Mouse (Mus musculus) layer of hippocampus, adult 18-20 months (tissue): Measurements from ENCODE around the gene Ift46. TPM values are rescaled to one million over a fixed set of nuclear protein-coding genes. Genes with fewer than 3 reads are reported as not detected.

Experiments used
- DNase-seq, 2 experiments: peaks; one replicate each; pipeline ENCODE4 v3.0.0; 2022; ENCODE audit warnings: low spot score in 2 of 2
- total RNA-seq, 2 experiments: library from RNA; stranded (reverse); gene quantifications; 2 replicates each; pipeline ENCODE4 v1.2.3; 2021

Gene Ift46
- total RNA-seq, 2 experiments from 2014 or later: 65.2 to 78.9 TPM

DNA sequence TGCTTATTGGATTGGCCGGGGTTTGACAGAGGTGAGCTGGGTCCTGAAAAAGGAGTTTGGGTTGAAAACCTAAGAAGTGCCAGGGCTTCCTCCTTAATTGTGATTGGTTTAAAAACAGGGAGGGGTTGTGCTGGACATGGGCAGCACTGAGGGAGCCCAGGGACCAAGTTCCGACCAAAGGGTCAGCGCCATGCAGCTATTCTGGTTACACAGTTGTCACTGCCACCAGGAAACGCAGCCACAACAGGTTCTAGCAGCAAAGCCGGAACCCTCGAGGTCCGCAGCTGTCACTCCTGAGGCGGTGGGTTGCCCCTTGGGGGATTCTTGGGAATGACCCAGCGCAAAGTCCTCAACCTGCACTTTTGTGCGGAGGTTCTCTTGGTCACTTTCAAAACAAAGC lies 37.0 kb downstream of the Ift46 start:
- DNase-seq: no peak

- DNase-seq: no peak
Observed at GRCm38 (mm10) chr9:44805536-44805935, 37.8 kb downstream of the Ift46 start.

DNA sequence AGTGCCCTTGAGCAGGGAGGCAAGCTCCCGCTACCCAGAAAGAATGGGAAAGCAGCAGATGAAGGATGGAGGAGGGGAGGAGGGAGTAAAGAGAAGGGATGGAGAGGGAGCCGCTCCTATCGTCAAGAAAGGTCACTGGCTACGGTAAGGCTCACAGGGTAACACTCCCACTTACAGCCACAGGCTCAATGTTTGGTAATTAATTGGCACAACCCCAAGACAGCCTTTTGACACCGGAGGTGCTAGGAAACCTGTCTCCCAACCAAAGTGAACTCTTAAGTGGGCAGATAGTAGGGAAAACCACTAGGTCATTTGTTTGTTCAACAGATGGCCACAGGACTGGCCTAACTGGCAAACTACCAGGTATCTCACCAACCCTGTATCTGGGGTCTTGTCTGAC lies 39.4 kb downstream of the Ift46 start:
- no peak for DNase-seq

DNA sequence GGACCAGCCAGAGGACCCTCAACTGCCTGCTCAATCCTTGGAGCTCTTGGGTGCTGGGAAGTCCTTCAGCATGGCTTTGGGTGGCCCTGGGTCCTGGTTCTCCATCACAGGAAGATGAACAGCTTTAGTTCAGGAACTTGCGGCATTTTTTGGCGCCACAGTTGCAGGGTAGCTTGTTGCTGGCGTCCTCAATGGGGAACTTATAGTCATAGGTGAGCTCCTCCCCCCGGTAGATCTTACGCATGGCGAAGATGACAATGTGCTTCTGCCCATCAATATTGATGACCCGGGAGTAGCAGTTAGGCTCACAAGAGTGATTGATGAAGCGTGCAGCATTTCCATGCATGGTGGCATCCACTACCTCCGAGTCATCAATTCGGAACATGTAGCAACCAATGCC lies 40.1 kb downstream of the Ift46 start:
- no peak for DNase-seq

DNA sequence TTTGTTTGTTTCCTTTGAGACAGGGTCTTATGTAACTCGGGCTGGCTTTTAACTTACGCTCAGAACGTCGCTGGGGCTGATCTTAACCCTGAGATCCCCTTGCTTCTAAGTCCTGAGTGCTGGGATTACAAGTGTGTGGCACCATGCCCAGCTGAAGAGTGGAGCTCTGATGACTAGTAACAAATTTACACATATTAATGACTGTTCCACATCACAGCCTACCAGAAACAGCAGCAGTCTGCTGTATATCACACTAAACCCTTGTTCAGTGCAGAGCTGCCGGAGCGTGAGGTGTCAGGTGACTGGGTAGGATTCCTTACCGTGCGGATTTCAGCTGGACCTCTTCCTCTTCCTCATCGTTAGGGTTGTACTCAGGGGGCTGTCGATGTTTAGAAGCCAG lies 42.6 kb downstream of the Ift46 start:
- peak in 1 of 2 experiments; percentile 27 for DNase-seq

DNA sequence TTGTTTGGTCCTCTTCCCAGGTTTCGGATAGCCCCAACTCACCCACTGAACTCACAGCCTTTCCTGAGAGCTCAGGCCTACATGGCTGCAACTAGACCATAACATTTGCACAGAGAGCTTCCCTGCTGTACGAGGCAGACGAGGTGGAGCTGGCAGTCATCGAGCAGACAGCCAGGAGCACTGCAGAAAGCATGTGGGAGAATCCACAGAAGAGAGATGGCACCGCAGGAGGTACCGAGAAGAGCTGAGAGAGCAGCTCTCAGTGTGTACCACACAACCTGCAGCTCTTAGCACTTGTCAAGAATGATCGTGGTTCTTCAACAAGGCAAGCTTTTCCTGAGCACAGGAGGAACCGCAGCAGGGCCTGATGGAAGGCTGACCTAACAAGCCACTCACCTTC lies 46.5 kb downstream of the Ift46 start:
- DNase-seq: no peak

DNA sequence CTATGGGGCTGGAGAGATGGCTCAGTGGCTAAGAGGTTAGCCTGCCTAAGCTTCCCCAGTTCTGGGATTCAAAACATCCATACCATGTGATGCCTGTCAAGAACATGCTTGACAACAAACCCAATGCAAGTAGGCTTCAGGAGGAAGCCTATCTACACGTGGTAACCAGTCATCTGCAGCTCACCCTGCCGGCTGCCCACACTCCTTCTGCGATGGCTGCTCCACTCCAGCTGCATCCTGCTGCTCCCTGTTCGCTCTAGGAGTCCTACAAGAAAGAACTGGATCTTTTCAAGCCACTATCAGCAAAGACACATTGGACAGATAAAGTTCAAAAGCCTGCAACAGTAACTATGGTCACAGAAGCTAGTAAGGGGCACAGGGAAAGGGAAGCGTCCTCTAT lies 49.8 kb downstream of the Ift46 start:
- peak; percentile 55 to 75 for DNase-seq

DNA sequence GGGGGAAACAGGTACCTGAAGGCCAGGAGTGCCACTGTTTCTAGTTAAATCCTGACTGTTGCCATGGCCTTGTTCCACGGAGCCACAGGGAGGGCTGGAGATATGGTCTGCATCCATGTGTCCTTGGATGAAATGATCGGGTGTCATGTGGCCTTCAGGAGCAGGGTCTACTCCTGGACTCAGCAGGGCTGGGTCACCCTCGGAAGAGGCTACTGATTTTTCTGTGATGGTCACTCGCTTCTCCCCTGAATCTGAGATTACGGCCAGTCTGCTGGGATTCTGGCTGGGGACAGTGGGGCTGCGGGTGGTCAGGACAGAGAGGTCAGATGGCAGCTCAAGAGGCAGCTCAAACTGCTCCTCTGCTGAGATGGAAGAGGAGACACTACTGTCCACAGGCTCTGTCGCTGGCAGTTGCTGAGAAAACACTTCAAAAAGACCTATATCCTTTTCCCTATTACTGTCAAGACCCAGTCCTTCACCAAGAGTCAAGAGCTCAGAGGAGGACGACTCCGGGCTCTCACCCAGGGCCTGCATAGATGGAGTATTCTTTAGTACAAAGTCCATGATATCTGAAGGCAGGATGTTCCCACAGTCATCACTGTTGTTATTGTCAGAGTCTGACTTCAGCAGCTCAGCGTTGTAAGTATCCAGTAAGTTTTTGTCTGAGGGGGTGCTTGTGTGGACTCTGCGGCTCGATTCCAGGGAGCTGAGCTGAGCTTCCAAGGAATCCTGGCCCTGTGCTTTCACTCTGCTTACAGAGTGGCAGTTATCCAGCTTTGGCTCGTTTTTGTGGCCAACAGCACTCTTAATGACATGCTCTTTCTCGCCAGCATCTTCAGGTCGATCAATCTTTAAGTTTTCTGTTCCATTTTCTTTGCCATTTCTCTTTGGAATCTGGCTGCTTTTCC lies 52.5 kb downstream of the Ift46 start:
- no peak for DNase-seq

- no peak for DNase-seq
Observed at GRCm38 (mm10) chr9:44826660-44827059, 59.0 kb downstream of the Ift46 start.

GRCm38 (mm10) chr9:44828944-44829343 lies 61.2 kb downstream of the Ift46 start:
- DNase-seq: peak in 1 of 2 experiments; percentile 77

- DNase-seq: no peak
Observed at GRCm38 (mm10) chr9:44830506-44830905, 62.8 kb downstream of the Ift46 start.

DNA sequence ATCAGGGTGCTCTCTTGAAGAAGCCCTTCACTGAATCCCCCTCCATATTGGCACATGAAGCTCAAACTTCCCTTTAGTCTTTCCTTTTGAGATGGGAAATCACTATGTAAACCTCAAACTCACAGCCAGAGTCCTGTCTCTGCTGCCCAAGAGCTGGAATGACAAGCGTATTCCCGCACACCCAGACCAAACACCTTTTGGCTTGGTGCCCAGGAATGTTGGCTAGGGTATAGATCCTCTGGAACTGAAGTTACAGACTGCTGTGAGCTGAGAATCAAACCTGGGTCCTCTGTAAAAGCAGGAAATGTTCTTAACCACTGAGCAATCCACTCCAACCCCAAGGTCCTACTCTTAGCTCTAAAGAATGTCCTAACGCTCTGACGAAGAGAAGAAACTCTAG lies 64.6 kb downstream of the Ift46 start:
- DNase-seq: no peak

- DNase-seq: peak; percentile 52 to 80
Observed at GRCm38 (mm10) chr9:44836439-44836838, 68.7 kb downstream of the Ift46 start.

DNA sequence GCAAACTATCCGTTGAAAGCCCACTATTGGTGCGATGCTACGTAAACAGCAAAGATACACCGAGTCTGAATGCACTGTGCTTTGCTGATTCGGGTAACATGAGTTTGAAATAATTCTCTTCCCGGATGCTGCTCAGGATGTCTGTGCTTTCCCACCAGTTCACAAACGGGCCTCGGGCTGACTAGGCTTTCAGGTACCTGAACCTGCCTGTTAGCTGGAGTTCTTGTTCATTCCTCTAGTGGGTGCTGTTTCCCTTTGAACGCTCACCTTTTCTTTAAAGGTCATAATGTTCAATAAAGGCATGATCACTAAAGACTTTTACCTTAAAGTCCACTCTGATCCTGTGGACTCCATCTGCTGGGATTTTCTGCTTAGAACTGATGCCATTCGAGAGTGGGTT lies 73.5 kb downstream of the Ift46 start:
- no peak for DNase-seq

Other genes starting within 250 kb of the Ift46 start
- not detected for gene Cxcr5, start 206.0 kb upstream of the Ift46 start, total RNA-seq
- 100 to 1,000 TPM; 145 to 146 TPM for gene Ddx6, start 163.0 kb upstream of the Ift46 start, total RNA-seq
- not detected for gene Treh, start 94.7 kb upstream of the Ift46 start, total RNA-seq
- 10 to 100 TPM; 62.4 to 84.0 TPM for gene Phldb1, start 32.7 kb upstream of the Ift46 start, total RNA-seq
- gene Arcn1, start 63 bp upstream of the Ift46 start, total RNA-seq: 100 to 1,000 TPM in 1 of 2 experiments, 10 to 100 TPM in 1; 97.1 to 103 TPM
- gene Tmem25, start 31.4 kb downstream of the Ift46 start, total RNA-seq: 10 to 100 TPM; 49.4 to 54.9 TPM
- gene Ttc36, start 35.2 kb downstream of the Ift46 start, total RNA-seq: 1 to 10 TPM in 1 of 2 experiments, not detected in 1; 1.2 TPM
- gene Kmt2a, start 113.4 kb downstream of the Ift46 start, total RNA-seq: 10 to 100 TPM; 72.0 to 84.2 TPM
- 100 to 1,000 TPM; 334 to 337 TPM for gene Atp5l, start 152.8 kb downstream of the Ift46 start, total RNA-seq
- 10 to 100 TPM; 67.0 to 73.5 TPM for gene Ube4a, start 197.7 kb downstream of the Ift46 start, total RNA-seq
- gene Cd3g, start 212.5 kb downstream of the Ift46 start, total RNA-seq: not detected
- not detected for gene Cd3d, start 213.9 kb downstream of the Ift46 start, total RNA-seq
- not detected for gene Cd3e, start 241.7 kb downstream of the Ift46 start, total RNA-seq